Mouse (Mus musculus) midbrain, embryonic 14.5 days (tissue): Measurements from ENCODE around the gene Pon2. TPM values are rescaled to one million over a fixed set of nuclear protein-coding genes. Genes with fewer than 3 reads are reported as not detected.

Experiments
- ATAC-seq: fragments of 200-750 bp; cut with Nextera tagmentation; 2 replicates; pipeline ENCODE4 v1.8.0; 2017; ENCODE audit warnings: moderate number of reproducible peaks, moderate library complexity; ENCODE audit not compliant: low FRiP score, low TSS enrichment
- DNase-seq: peaks from one replicate; pipeline ENCODE4 v3.0.0-alpha.2; 2015
- H3K27ac ChIP-seq: fragments of 300-500 bp; sonication (generic); replicated peaks from 2 replicates; pipeline ENCODE4 v1.5.1; 2014; ENCODE audit warnings: mild to moderate bottlenecking, low read depth, low read length, moderate library complexity
- H3K27me3 ChIP-seq: fragments of 300-500 bp; sonication (generic); 2 replicates; pipeline ENCODE4 v1.6.1; 2014; ENCODE audit warnings: low read length, control low read depth, mixed read lengths; ENCODE audit not compliant: control insufficient read depth, insufficient read depth
- H3K36me3 ChIP-seq: fragments of 300-500 bp; sonication (generic); 2 replicates; pipeline ENCODE4 v1.6.1; 2014; ENCODE audit warnings: low read length, control low read depth; ENCODE audit not compliant: control insufficient read depth, insufficient read depth
- H3K4me1 ChIP-seq: fragments of 300-500 bp; sonication (generic); 2 replicates; pipeline ENCODE4 v1.6.1; 2014; ENCODE audit warnings: mild to moderate bottlenecking, antibody characterized with exemption, low read length, control low read depth; ENCODE audit not compliant: control insufficient read depth, insufficient read depth
- H3K4me2 ChIP-seq: fragments of 300-500 bp; sonication (generic); 2 replicates; pipeline ENCODE4 v1.6.1; 2014; ENCODE audit warnings: mild to moderate bottlenecking, low read length, moderate library complexity
- H3K4me3 ChIP-seq: fragments of 300-500 bp; sonication (generic); replicated peaks from 2 replicates; pipeline ENCODE4 v1.5.1; 2014; ENCODE audit warnings: low read depth, low read length
- H3K9ac ChIP-seq: fragments of 300-500 bp; sonication (generic); replicated peaks from 2 replicates; pipeline ENCODE4 v1.6.1; 2014; ENCODE audit warnings: mild to moderate bottlenecking, low read length, moderate library complexity
- H3K9me3 ChIP-seq: fragments of 300-500 bp; sonication (generic); 2 replicates; pipeline ENCODE4 v1.6.1; 2016; ENCODE audit warnings: low read length, control low read depth, mixed read lengths; ENCODE audit not compliant: control insufficient read depth
- WGBS: fragments of 180-500 bp; shearing (Covaris S2); extraction: QIAGEN DNeasy Blood & Tissue Kit; methylation state at CpG from one replicate; pipeline ENCODE4 v1.1.7; 2014; 5-methylcytosine and 5-hydroxymethylcytosine counted together
- polyA plus RNA-seq: library from polyadenylated mRNA; unstranded; fragments of >200 nt; fragmentation: Nextera tagmentation; extraction: Ambion mirVana; gene quantifications from 2 replicates; pipeline ENCODE4 v1.2.1, GENCODE M21; 2014

Gene Pon2
- polyA plus RNA-seq, 1 experiment from 2014 or later = 19.4 TPM

GRCm38 (mm10) chr6:5255291-5255690 lies 43.0 kb downstream of the Pon2 start:
- Histone ChIP-seq H3K36me3 (no peaks in the 10 kb centered on the region), H3K9ac (no peak overlapping the region), H3K4me3 (no peak overlapping the region), H3K9me3 (no peaks in the 10 kb centered on the region), H3K27ac (no peak overlapping the region), H3K4me2 (no peak overlapping the region), H3K27me3 (no peaks in the 10 kb centered on the region), H3K4me1 (peaks cover 7% of the 10 kb centered on the region; the same call in 1 of the 2 replicates)
- no peak for DNase-seq
- ATAC-seq = no peak
- WGBS = 73% methylated on average over 6 of the region's 6 CpGs

- Histone ChIP-seq H3K9ac (no peak overlapping the region), H3K4me2 (no peak overlapping the region), H3K9me3 (no peaks in the 10 kb centered on the region), H3K36me3 (no peaks in the 10 kb centered on the region), H3K4me1 (peaks cover 7% of the 10 kb centered on the region; the same call in 1 of the 2 replicates), H3K27ac (no peak overlapping the region), H3K27me3 (no peaks in the 10 kb centered on the region), H3K4me3 (no peak overlapping the region)
- WGBS = 98% methylated on average over 2 of the region's 2 CpGs
- DNase-seq = no peak
- ATAC-seq = no peak
These were observed 43.4 kb downstream of the Pon2 start for GRCm38 (mm10) chr6:5254869-5255268.

GRCm38 (mm10) chr6:5245926-5246325 lies 52.3 kb downstream of the Pon2 start:
- no peaks in the 10 kb centered on the region for H3K36me3 ChIP-seq
- no peak overlapping the region for H3K4me2 ChIP-seq
- 92% methylated on average over 6 of the region's 6 CpGs for WGBS
- no peak overlapping the region for H3K9ac ChIP-seq
- no peak for DNase-seq
- H3K9me3 ChIP-seq = no peaks in the 10 kb centered on the region
- H3K27ac ChIP-seq = no peak overlapping the region
- H3K4me1 ChIP-seq = no peaks in the 10 kb centered on the region
- no peaks in the 10 kb centered on the region for H3K27me3 ChIP-seq
- no peak for ATAC-seq
- no peak overlapping the region for H3K4me3 ChIP-seq

GRCm38 (mm10) chr6:5238799-5239198 lies 59.5 kb downstream of the Pon2 start:
- no peak for DNase-seq
- Histone ChIP-seq H3K36me3 (no peaks in the 10 kb centered on the region), H3K4me3 (no peak overlapping the region), H3K9me3 (no peaks in the 10 kb centered on the region), H3K4me2 (no peak overlapping the region), H3K27ac (no peak overlapping the region), H3K27me3 (no peaks in the 10 kb centered on the region), H3K9ac (no peak overlapping the region), H3K4me1 (no peaks in the 10 kb centered on the region)
- ATAC-seq = no peak
- WGBS = 94% methylated on average over 3 of the region's 3 CpGs

GRCm38 (mm10) chr6:5237510-5237909 lies 60.7 kb downstream of the Pon2 start:
- Histone ChIP-seq H3K9me3 (no peaks in the 10 kb centered on the region), H3K9ac (no peak overlapping the region), H3K4me3 (no peak overlapping the region), H3K27ac (no peak overlapping the region), H3K27me3 (no peaks in the 10 kb centered on the region), H3K36me3 (no peaks in the 10 kb centered on the region), H3K4me2 (no peak overlapping the region), H3K4me1 (no peaks in the 10 kb centered on the region)
- DNase-seq (no peak), ATAC-seq (no peak)
- 96% methylated on average over 4 of the region's 4 CpGs for WGBS

GRCm38 (mm10) chr6:5236843-5237371 lies 61.3 kb downstream of the Pon2 start:
- Histone ChIP-seq H3K9ac (no peak overlapping the region), H3K4me3 (no peak overlapping the region), H3K9me3 (no peaks in the 10 kb centered on the region), H3K36me3 (no peaks in the 10 kb centered on the region), H3K27ac (no peak overlapping the region), H3K4me2 (no peak overlapping the region), H3K27me3 (no peaks in the 10 kb centered on the region), H3K4me1 (no peaks in the 10 kb centered on the region)
- DNase-seq (no peak), ATAC-seq (no peak)
- WGBS = 76% methylated on average over 8 of the region's 8 CpGs

GRCm38 (mm10) chr6:5234563-5234962 lies 63.7 kb downstream of the Pon2 start:
- no peak for ATAC-seq
- H3K9ac ChIP-seq = no peak overlapping the region
- H3K36me3 ChIP-seq = no peaks in the 10 kb centered on the region
- no peaks in the 10 kb centered on the region for H3K27me3 ChIP-seq
- H3K4me2 ChIP-seq = no peak overlapping the region
- no peak for DNase-seq
- H3K4me1 ChIP-seq = no peaks in the 10 kb centered on the region
- H3K9me3 ChIP-seq = no peaks in the 10 kb centered on the region
- no peak overlapping the region for H3K27ac ChIP-seq
- H3K4me3 ChIP-seq = no peak overlapping the region
- WGBS = 67% methylated on average over 3 of the region's 3 CpGs

- no peak for DNase-seq
These were observed 64.4 kb downstream of the Pon2 start for GRCm38 (mm10) chr6:5233812-5234211.

GRCm38 (mm10) chr6:5232022-5232421 lies 66.2 kb downstream of the Pon2 start:
- 92% methylated on average over 4 of the region's 4 CpGs for WGBS
- Histone ChIP-seq H3K4me1 (no peaks in the 10 kb centered on the region), H3K36me3 (no peaks in the 10 kb centered on the region), H3K4me2 (no peak overlapping the region), H3K27me3 (no peaks in the 10 kb centered on the region), H3K4me3 (no peak overlapping the region), H3K9me3 (no peaks in the 10 kb centered on the region), H3K27ac (no peak overlapping the region), H3K9ac (no peak overlapping the region)
- ATAC-seq (no peak), DNase-seq (no peak)

More at GRCm38 (mm10) chr6:5233812-5234211, 64.4 kb downstream of the Pon2 start:
- ATAC-seq = no peak
- no peaks in the 10 kb centered on the region for H3K27me3 ChIP-seq
- no peaks in the 10 kb centered on the region for H3K4me1 ChIP-seq
- no peak overlapping the region for H3K27ac ChIP-seq
- H3K4me2 ChIP-seq = no peak overlapping the region
- no peaks in the 10 kb centered on the region for H3K9me3 ChIP-seq
- no peaks in the 10 kb centered on the region for H3K36me3 ChIP-seq
- H3K9ac ChIP-seq = no peak overlapping the region
- no peak overlapping the region for H3K4me3 ChIP-seq
- WGBS = 89% methylated on average over 1 of the region's 1 CpGs
